Mouse (Mus musculus): ENCODE measurements at regions not wholly inside any gene's neighbourhood (a gene's known extent, or its start where the extent isn't known, plus 50 kb on each side); places are given as distances from the start of the nearest gene placed in this dataset.
A peak's percentile ranks its signal among the peaks of the same experiment; 100 is the strongest.

DNA sequence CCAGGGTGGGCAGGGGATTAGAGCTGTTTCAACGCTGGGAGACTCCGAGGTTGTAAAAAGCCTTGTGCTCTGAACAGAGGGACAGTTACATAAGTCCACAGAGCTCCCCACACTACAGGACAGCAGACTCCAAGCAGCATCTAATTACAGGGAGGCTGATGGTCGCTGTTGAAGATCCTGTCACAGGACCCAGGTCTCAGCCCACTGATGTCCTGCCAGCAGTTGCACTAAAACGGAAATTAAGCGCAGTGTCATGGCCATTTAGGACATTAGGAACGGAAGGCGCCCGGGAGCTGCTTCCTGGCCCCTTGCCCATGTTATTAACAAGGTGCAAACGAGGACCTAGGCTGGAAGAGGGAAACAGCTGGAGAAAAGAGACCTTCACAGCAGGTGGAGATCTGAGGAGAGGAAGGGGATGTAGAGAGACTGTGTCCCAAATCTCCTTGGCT is 107.8 kb upstream of the Cadm1 start:
- Histone ChIP-seq H3K36me3 (ENCODE audit: control insufficient read depth, insufficient read depth, low read length) (no peaks in the 10 kb centered on the region), H3K27ac (ENCODE audit: low read length) (no peak overlapping the region), H3K9me3 (ENCODE audit: control insufficient read depth, low read depth, low read length) (no peaks in the 10 kb centered on the region), H3K9ac (replicated peaks; ENCODE audit: low read depth, low read length) (no peak overlapping the region), H3K4me2 (replicated peaks; ENCODE audit: low read depth, low read length) (no peak overlapping the region), H3K4me1 (ENCODE audit: control insufficient read depth, insufficient read depth, low read length) (peaks cover 6% of the 10 kb centered on the region; the same call in 1 of the 2 replicates), H3K27me3 (ENCODE audit: control insufficient read depth, insufficient read depth, low read length) (no peaks in the 10 kb centered on the region), H3K4me3 (ENCODE audit: low read depth, low read length) (no peak overlapping the region)
- ATAC-seq (ENCODE audit: insufficient number of reproducible peaks, insufficient read depth, low FRiP score, low read depth): no peak
- WGBS: 30% methylated on average over 9 of the region's 9 CpGs

DNA sequence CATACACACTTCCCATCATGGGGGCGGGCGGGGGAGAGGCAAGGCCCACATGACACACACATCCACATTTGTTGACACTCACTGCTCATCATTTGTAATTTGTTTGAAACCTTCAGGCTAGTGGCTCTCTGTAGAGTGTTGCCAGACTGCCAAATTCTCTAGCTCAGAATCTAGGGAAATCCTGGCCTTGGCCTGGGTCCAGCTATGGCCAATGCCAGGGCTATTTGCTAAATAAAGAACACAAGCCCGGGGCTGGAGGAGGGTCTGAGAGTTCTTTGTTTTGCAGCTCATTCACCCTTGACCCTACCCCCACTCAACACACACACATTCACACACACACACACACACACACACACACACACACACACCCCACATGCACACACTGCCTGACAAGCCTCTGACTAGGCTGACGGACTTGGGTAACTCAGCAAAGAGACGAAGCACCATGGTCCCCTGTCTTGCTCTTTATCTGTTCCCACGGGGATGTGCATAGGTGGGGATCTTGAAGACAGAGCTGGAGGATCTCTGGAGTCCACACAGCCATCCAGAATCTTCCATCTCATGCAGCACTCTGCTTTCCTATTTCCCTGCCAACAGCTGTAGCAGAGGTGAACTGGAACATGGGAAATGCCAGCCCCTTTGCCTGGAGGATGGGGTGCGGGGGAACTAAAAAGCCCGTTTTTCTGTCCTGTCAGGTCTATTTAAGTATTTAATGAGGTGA is 107.1 kb upstream of the Cadm1 start:
- Histone ChIP-seq H3K27me3 (ENCODE audit: control insufficient read depth, insufficient read depth, low read length) (no peaks in the 10 kb centered on the region), H3K9me3 (ENCODE audit: control insufficient read depth, low read depth, low read length) (no peaks in the 10 kb centered on the region), H3K4me3 (ENCODE audit: low read depth, low read length) (no peak overlapping the region), H3K9ac (replicated peaks; ENCODE audit: low read depth, low read length) (no peak overlapping the region), H3K4me1 (ENCODE audit: control insufficient read depth, insufficient read depth, low read length) (peaks cover 6% of the 10 kb centered on the region; the same call in 1 of the 2 replicates), H3K36me3 (ENCODE audit: control insufficient read depth, insufficient read depth, low read length) (no peaks in the 10 kb centered on the region), H3K4me2 (replicated peaks; ENCODE audit: low read depth, low read length) (no peak overlapping the region), H3K27ac (ENCODE audit: low read length) (no peak overlapping the region)
- 56% methylated on average over 8 of the region's 8 CpGs for WGBS
- peak; percentile 14; the same call in 1 of the 2 replicates for ATAC-seq (ENCODE audit: insufficient number of reproducible peaks, insufficient read depth, low FRiP score, low read depth)

DNA sequence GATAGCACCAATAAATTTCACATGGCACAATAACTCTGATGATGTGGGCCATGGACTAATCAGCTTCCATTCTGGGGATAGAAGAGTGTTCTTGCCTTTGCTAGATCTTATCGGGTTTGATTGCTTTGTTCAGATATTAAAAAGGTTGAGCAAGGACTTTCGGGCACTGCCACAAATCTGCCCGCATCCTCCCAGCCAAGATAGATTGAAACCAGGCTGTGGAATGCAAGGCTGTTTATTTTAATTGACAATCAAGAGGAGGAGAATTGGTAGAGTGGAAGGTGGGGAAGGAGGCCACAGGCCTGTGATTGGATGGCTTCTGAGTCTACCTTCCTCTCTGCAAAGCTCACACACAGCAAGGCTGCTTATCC is 106.5 kb upstream of the Cadm1 start:
- Histone ChIP-seq H3K27me3 (ENCODE audit: control insufficient read depth, insufficient read depth, low read length) (no peaks in the 10 kb centered on the region), H3K9ac (replicated peaks; ENCODE audit: low read depth, low read length) (no peak overlapping the region), H3K9me3 (ENCODE audit: control insufficient read depth, low read depth, low read length) (no peaks in the 10 kb centered on the region), H3K4me3 (ENCODE audit: low read depth, low read length) (no peak overlapping the region), H3K36me3 (ENCODE audit: control insufficient read depth, insufficient read depth, low read length) (no peaks in the 10 kb centered on the region), H3K4me1 (ENCODE audit: control insufficient read depth, insufficient read depth, low read length) (peaks cover 6% of the 10 kb centered on the region; the same call in 1 of the 2 replicates), H3K4me2 (replicated peaks; ENCODE audit: low read depth, low read length) (no peak overlapping the region), H3K27ac (ENCODE audit: low read length) (no peak overlapping the region)
- ATAC-seq (ENCODE audit: insufficient number of reproducible peaks, insufficient read depth, low FRiP score, low read depth): no peak
- 51% methylated on average over 3 of the region's 3 CpGs for WGBS

DNA sequence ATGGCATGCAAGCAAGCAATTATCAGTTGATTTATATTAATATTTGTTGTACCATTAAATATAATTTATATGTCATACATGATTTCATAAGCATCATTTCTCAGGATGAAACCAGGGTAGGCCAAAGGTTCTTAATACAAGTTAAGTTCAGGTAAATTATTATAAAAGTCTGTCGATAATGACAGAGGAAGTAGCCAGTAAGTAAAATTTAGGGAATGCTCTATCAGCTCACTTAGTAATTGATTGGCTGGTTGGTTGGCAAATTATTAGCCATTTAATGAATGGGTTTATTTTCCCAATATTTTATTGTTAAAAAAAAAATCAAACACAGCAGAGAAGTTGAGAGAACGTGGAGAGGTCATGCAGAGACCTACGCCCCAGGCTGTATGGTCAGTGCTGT is 105.8 kb upstream of the Cadm1 start:
- Histone ChIP-seq H3K9ac (replicated peaks; ENCODE audit: low read depth, low read length) (no peak overlapping the region), H3K4me1 (ENCODE audit: control insufficient read depth, insufficient read depth, low read length) (peaks cover 6% of the 10 kb centered on the region; the same call in 1 of the 2 replicates), H3K9me3 (ENCODE audit: control insufficient read depth, low read depth, low read length) (no peaks in the 10 kb centered on the region), H3K36me3 (ENCODE audit: control insufficient read depth, insufficient read depth, low read length) (no peaks in the 10 kb centered on the region), H3K4me3 (ENCODE audit: low read depth, low read length) (no peak overlapping the region), H3K4me2 (replicated peaks; ENCODE audit: low read depth, low read length) (no peak overlapping the region), H3K27ac (ENCODE audit: low read length) (no peak overlapping the region), H3K27me3 (ENCODE audit: control insufficient read depth, insufficient read depth, low read length) (no peaks in the 10 kb centered on the region)
- no peak for ATAC-seq (ENCODE audit: insufficient number of reproducible peaks, insufficient read depth, low FRiP score, low read depth)
- 74% methylated on average over 3 of the region's 3 CpGs for WGBS

DNA sequence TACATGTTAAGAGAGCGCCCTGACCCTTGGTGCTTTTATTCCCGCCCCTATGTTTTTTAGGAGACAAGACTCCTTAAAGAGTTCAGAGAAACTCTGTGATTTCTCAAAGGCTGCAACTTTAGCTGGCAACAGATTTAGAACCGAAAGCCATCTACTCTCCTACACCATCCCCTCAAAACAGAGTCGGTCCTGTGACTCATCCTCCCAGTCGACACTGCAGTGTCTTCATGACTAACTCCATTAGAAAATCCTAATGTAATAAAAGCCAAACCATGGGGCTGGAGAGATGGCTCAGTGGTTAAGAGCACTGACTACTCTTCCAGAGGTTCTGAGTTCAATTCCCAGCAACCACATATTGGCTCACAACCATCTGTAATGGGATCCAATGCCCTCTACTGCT is 103.3 kb upstream of the Cadm1 start:
- WGBS: 88% methylated on average over 5 of the region's 5 CpGs
- Histone ChIP-seq H3K9me3 (ENCODE audit: control insufficient read depth, low read depth, low read length) (no peaks in the 10 kb centered on the region), H3K4me1 (ENCODE audit: control insufficient read depth, insufficient read depth, low read length) (peaks cover 6% of the 10 kb centered on the region; the same call in 1 of the 2 replicates), H3K4me2 (replicated peaks; ENCODE audit: low read depth, low read length) (no peak overlapping the region), H3K9ac (replicated peaks; ENCODE audit: low read depth, low read length) (no peak overlapping the region), H3K36me3 (ENCODE audit: control insufficient read depth, insufficient read depth, low read length) (no peaks in the 10 kb centered on the region), H3K27ac (ENCODE audit: low read length) (no peak overlapping the region), H3K27me3 (ENCODE audit: control insufficient read depth, insufficient read depth, low read length) (no peaks in the 10 kb centered on the region), H3K4me3 (ENCODE audit: low read depth, low read length) (no peak overlapping the region)
- no peak for ATAC-seq (ENCODE audit: insufficient number of reproducible peaks, insufficient read depth, low FRiP score, low read depth)

DNA sequence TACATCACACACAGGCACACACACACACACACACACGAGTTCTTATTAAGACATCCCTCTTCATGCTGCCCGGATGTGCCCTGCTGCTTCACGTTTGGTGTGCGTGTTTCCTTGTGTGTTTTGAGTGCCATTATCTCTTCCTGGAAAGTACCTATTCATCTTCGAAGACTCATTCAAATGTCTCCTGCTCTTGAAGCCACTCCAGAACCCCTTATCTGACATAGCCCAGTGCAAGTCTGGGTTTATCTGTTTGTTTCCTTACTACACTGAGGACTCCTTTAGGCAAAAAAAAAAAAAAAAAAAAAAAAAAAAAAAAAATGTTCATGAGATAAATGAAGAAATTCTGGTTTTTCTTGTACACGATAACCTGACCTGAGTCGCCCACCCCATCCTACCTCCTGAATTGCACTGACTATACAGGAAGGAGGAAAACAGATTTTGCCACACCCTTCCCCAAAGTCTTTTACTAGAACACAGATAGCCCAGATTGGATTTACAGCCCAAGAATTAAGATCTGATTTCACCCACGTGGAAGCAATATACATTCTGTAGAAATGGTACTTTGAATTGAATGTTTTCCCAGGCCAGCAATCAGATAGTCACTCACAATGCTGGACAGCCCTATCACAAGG is 101.1 kb upstream of the Cadm1 start:
- H3K4me3 ChIP-seq (ENCODE audit: low read depth, low read length): no peak overlapping the region
- no peak for ATAC-seq (ENCODE audit: insufficient number of reproducible peaks, insufficient read depth, low FRiP score, low read depth)
- H3K27ac ChIP-seq (ENCODE audit: low read length): no peak overlapping the region
- H3K9me3 ChIP-seq (ENCODE audit: control insufficient read depth, low read depth, low read length): no peaks in the 10 kb centered on the region
- H3K36me3 ChIP-seq (ENCODE audit: control insufficient read depth, insufficient read depth, low read length): no peaks in the 10 kb centered on the region
- no peak overlapping the region for H3K9ac ChIP-seq (replicated peaks; ENCODE audit: low read depth, low read length)
- WGBS: 64% methylated on average over 8 of the region's 8 CpGs
- H3K4me2 ChIP-seq (replicated peaks; ENCODE audit: low read depth, low read length): no peak overlapping the region
- H3K4me1 ChIP-seq (ENCODE audit: control insufficient read depth, insufficient read depth, low read length): no peaks in the 10 kb centered on the region
- no peaks in the 10 kb centered on the region for H3K27me3 ChIP-seq (ENCODE audit: control insufficient read depth, insufficient read depth, low read length)

DNA sequence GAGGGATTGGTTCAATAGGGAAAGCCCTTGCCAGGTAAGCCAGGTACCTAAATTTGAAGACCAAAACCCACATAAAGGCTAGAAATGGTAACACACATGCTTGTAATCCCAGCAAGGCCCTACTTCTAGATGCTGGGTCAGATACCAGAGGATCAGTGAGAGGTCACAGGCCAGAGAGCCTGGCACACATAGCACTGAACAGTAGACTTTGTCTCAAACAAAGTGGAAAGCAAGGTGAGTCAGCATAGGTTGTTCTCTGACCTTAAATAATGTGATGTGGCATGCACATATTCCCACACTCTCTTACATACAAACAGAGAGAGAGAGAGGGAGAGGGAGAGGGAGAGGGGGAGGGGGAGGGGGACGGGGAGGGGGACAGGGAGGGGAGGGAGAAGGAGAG is 100.3 kb upstream of the Cadm1 start:
- no peak overlapping the region for H3K27ac ChIP-seq (ENCODE audit: low read length)
- H3K4me3 ChIP-seq (ENCODE audit: low read depth, low read length): no peak overlapping the region
- H3K36me3 ChIP-seq (ENCODE audit: control insufficient read depth, insufficient read depth, low read length): no peaks in the 10 kb centered on the region
- no CpG with 5 or more reads among the region's 1 CpGs for WGBS
- no peak overlapping the region for H3K4me2 ChIP-seq (replicated peaks; ENCODE audit: low read depth, low read length)
- H3K27me3 ChIP-seq (ENCODE audit: control insufficient read depth, insufficient read depth, low read length): no peaks in the 10 kb centered on the region
- H3K9ac ChIP-seq (replicated peaks; ENCODE audit: low read depth, low read length): no peak overlapping the region
- H3K4me1 ChIP-seq (ENCODE audit: control insufficient read depth, insufficient read depth, low read length): no peaks in the 10 kb centered on the region
- no peaks in the 10 kb centered on the region for H3K9me3 ChIP-seq (ENCODE audit: control insufficient read depth, low read depth, low read length)
- no peak for ATAC-seq (ENCODE audit: insufficient number of reproducible peaks, insufficient read depth, low FRiP score, low read depth)

DNA sequence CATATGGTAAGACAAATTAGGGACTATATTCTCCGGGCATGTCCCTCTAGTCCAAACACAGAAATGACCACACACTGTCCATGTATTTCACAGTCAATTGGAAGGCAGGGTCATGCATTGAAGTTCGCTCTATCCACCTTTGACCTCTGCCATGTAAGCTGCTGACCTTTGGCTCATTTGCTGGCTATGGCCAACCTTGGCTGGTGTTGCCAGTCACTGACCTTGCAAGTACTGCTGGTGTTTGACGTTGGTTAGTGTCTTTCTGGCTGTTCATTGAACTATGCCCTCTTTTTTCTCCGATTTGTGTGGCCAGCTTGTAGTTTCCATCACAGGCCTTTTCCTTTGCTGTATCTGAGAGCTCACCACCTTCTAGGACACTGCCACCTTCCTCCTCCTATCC is 97.3 kb upstream of the Cadm1 start:
- Histone ChIP-seq H3K9ac (replicated peaks; ENCODE audit: low read depth, low read length) (no peak overlapping the region), H3K9me3 (ENCODE audit: control insufficient read depth, low read depth, low read length) (no peaks in the 10 kb centered on the region), H3K4me1 (ENCODE audit: control insufficient read depth, insufficient read depth, low read length) (no peaks in the 10 kb centered on the region), H3K4me3 (ENCODE audit: low read depth, low read length) (no peak overlapping the region), H3K27ac (ENCODE audit: low read length) (no peak overlapping the region), H3K4me2 (replicated peaks; ENCODE audit: low read depth, low read length) (no peak overlapping the region), H3K27me3 (ENCODE audit: control insufficient read depth, insufficient read depth, low read length) (0 out of 2 replicates have a peak, but pooled peaks cover 2% of the 10 kb centered on the region), H3K36me3 (ENCODE audit: control insufficient read depth, insufficient read depth, low read length) (no peaks in the 10 kb centered on the region)
- no peak for ATAC-seq (ENCODE audit: insufficient number of reproducible peaks, insufficient read depth, low FRiP score, low read depth)
- WGBS: 82% methylated on average over 4 of the region's 4 CpGs

All from stomach, embryonic 14.5 days (tissue).